Mouse (Mus musculus): ENCODE measurements around the gene Gramd4. TPM values are rescaled to one million over a fixed set of nuclear protein-coding genes. Genes with fewer than 3 reads are reported as not detected.

Gramd4 gene
- polyA plus RNA-seq, 1 experiment: 17.5 TPM

DNA sequence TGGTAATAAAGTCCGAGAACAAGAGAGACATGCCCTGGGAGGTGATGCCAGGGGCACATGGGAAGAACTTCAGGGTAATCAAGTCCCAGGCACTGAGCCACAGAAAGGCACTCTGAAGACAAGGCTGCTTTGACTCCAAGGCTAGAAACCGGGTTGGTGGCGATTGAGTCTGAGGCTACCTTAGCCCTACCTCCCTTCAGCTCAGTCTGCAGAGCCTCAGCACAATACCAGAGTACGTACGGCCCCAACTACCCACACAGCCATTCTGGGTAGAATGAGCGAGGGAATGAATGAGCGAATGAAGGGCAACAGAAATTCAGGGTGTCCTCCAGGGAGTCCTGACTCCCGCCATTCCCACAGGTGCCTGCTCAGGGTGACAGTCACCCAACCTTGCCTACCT lies 126.0 kb downstream of the Gramd4 start:
- DNase-seq (ENCODE audit: low spot score): no peak

DNA sequence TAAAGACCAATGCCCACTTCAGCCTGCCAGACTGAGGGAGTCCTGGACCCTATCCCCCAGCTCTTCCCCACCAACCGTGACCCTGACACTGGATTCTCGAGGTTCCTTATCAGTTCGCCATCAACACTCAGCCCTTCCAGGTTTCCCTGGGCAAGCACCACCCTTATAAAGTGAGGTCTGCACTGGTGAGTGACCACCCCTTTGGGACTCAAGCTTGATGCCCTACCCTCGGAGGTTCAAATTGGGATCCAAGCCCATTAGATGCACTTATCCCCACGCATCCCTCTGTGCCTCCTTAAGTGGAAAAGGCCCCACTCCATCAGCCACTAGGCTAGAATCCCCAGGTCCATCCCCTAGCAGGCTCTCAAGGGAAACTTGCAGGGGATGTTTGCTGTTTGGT lies 126.6 kb downstream of the Gramd4 start:
- no peak for DNase-seq (ENCODE audit: low spot score)

- peak; percentile 63 for DNase-seq (ENCODE audit: low spot score)
Measured at GRCm38 (mm10) chr15:86184851-86185688, 127.6 kb downstream of the Gramd4 start.

DNA sequence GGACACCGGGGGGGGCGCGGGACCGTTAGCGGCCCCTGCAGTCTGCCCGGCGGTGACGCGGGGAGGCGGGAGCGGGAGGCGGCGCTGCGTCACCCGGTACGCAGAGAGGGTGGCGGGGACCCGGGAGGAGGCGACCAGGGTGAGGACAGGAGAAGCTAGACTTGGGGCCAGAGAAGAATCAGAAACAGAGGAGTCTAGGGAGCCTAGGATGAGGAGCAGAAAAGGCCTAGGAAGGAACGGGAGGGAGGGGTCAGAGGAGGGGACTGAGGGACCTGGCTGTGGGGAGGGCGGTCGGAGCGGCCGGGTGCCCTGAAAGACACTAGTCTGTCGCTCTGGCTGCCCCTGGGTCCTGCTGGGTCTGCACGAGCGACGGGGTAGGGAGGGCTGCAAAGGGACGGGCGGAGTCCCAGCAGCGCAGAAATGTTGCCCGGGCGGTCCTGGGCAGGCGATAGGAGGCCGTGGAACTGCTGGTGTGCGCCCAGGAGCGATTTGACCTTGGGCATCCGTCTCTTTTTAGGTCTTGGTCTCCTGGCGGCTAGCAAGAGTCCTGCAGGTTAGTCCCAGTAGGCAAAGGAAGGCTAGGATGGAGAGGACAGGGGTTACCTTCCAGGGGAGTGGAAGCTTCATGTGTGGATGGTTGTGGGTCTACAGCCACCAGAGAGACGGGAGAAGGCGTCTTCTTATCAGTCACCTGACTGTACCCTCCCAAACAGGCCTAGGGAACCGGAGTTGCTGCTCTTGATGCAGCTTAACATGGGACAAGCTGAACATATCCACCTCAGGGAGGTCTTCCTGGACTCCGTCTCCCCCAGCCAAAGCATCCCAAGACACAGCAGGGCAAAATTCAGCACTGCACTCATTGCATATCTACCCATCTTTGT lies 128.4 kb downstream of the Gramd4 start, which contains the start of gene Cerk:
Gene Cerk, minus strand, starts transcription at position 453 of the 881 bp plus-strand sequence.
- DNase-seq (ENCODE audit: low spot score): peak; percentile 72

DNA sequence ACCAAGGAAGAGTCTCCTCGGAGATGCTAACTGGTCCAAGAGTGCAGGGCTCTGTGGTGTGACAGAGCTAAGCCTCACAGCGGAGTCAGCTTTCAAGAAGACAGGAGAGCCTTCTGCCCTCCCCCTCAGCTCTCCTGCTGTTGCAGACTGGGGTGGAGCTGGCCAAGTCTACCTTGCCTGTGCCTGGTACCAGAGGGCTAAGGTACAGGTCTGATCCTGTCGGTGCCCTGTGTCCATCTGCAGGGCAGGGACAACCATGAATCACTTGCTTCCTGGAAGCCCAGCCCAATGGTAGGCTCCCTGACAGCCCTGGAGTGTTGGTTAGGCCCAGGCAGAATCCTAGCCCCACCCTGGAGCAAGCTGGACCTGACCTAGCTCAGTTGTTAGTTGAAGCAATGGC lies 129.2 kb downstream of the Gramd4 start:
- DNase-seq (ENCODE audit: low spot score): no peak

Other genes starting within 250 kb of the Gramd4 start
- gene Cdpf1, start 246.0 kb upstream of the Gramd4 start, polyA plus RNA-seq (2012; rRNA removed): 29.2 and 37.6 TPM in 2 replicates
- 0.45 and 0.56 TPM in 2 replicates for gene Pkdrej, start 236.0 kb upstream of the Gramd4 start, polyA plus RNA-seq (2012; rRNA removed)
- 19.7 and 27.5 TPM in 2 replicates for gene Ttc38, start 225.4 kb upstream of the Gramd4 start, polyA plus RNA-seq (2012; rRNA removed)
- 6.7 and 7.2 TPM in 2 replicates for gene Gtse1, start 197.9 kb upstream of the Gramd4 start, polyA plus RNA-seq (2012; rRNA removed)
- 34.5 and 40.4 TPM in 2 replicates for gene Trmu, start 178.4 kb upstream of the Gramd4 start, polyA plus RNA-seq (2012; rRNA removed)
- gene Celsr1, start 23.9 kb upstream of the Gramd4 start, polyA plus RNA-seq (2012; rRNA removed): 0.80 and 1.0 TPM in 2 replicates
- 10.9 and 12.1 TPM in 2 replicates for gene Cerk, start 128.4 kb downstream of the Gramd4 start, polyA plus RNA-seq (2012; rRNA removed)
- 19.0 and 21.0 TPM in 2 replicates for gene Tbc1d22a, start 156.8 kb downstream of the Gramd4 start, polyA plus RNA-seq (2012; rRNA removed)